Mouse (Mus musculus): Measurements from ENCODE around the gene Hspa1l.

DNA sequence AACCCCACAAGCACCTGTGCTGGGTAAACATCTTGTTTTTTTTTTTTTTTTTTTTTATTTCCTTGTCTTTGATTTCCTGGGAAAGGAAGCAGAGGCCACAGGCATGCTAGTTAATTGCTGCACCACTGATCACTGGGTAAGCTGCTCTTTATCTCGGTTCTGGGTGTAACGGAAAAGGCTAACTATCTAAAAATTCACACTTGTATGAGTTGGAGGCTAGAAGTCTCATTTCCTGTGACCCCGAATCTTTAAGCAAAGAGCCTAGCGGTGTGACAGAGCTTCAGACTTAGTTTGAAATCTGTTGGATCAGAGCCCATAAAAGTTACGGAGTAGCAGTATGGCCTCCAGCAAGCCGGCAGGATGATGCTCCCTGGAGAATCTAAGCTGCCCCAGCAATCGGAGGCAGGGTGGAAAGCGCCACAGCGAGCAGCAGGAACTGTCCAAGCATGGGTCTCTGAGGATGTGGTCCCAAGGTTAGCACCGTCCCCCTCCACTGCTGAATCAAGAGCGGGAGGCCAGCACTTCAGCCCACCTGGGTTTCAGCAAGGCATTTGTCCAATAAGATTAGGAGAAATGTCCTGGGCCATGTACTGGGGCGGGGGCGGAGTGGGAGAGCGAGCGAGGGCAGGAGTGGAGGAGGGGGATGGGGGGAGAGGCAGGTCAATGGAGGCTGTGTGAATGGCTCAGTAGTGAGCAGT lies 31.0 kb upstream of the Hspa1l start:
- TF ChIP-seq CTCF (IDR thresholded peaks at IDR 0.05; ENCODE audit: borderline replicate concordance, control insufficient read depth, extremely low read depth, insufficient read depth, low read length, poor library complexity), result no peak
- no peak for TF ChIP-seq POLR2A (IDR thresholded peaks at IDR 0.05; ENCODE audit: control insufficient read depth, extremely low read depth, insufficient read depth, low read length, poor library complexity)
